34 mouse cellular contexts compared by ENCODE assay signal in genomic region chr2:3453096-3453495, GRCm38 (mm10). TPM values are rescaled to one million over a fixed set of nuclear protein-coding genes. Genes with fewer than 3 reads are reported as not detected.
DNase-seq lines count a peak whose midpoint lies in the region; TF ChIP-seq lines count a peak whose summit lies in the region.
"Had no signal": no experiment of that assay in that cellular context is flagged by ENCODE, and none has a peak within 500 bp of the region (broad histone marks: within the 10 kb centered on the region; RNA-seq: fewer than 3 reads in every experiment).

No protein-coding gene starts in this region.

- 89% methylated on average over 3 of the region's 3 CpGs for WGBS in heart, embryonic 10.5 days

- no peak overlapping the region for H3K4me3 ChIP-seq in C2C12 (ENCODE audit: insufficient read depth, poor library complexity, severe bottlenecking)
- no peak overlapping the region for H3K4me3 ChIP-seq in heart, embryonic 10.5 days
- H3K4me3 ChIP-seq: embryonic facial prominence, embryonic 10.5 days; embryonic facial prominence, embryonic 13.5 days; erythroblast, embryonic 14.5 days; forebrain, embryonic 12.5 days; forebrain, embryonic 15.5 days; heart, adult 2 months; hindbrain, embryonic 12.5 days; hindbrain, embryonic 15.5 days had no signal

- no peak for TF ChIP-seq CTCF in C2C12 (IDR thresholded peaks at IDR 0.05; ENCODE audit: control insufficient read depth, insufficient read depth, insufficient read length)

- DNase-seq in adrenal gland, postnatal 36 days = peak; percentile 19 to 32
- no peak for DNase-seq in adrenal gland, adult 8-10 months
- peak; percentile 23 for DNase-seq in brain, adult 2 months (ENCODE audit: low read depth, low spot score)
- DNase-seq in heart, embryonic 10.5 days (ENCODE audit: low spot score) = no peak
- DNase-seq in gastrocnemius, postnatal 25 days = no peak
- DNase-seq: adrenal gland, postnatal 10 days; B cell, adult 2 months; cerebellum, adult 11-12 months; cerebellum, adult 8-10 months; cerebellum, postnatal 10 days; cerebellum, postnatal 36 days; embryo, embryonic 11 days; gastrocnemius, postnatal 36 days; heart, adult 2 months; kidney, adult 2 months had no signal

- H3K9me3 ChIP-seq in heart, embryonic 10.5 days = no peaks in the 10 kb centered on the region
- H3K9me3 ChIP-seq: embryonic facial prominence, embryonic 10.5 days; embryonic facial prominence, embryonic 13.5 days; forebrain, embryonic 12.5 days; forebrain, embryonic 15.5 days; hindbrain, embryonic 12.5 days; hindbrain, embryonic 15.5 days had no signal

- H3K27me3 ChIP-seq in C2C12 (ENCODE audit: control insufficient read depth, insufficient read depth, insufficient read length) = no peaks in the 10 kb centered on the region
- no peaks in the 10 kb centered on the region for H3K27me3 ChIP-seq in heart, embryonic 10.5 days (ENCODE audit: insufficient read depth, poor library complexity, severe bottlenecking)
- H3K27me3 ChIP-seq: embryonic facial prominence, embryonic 13.5 days; forebrain, embryonic 12.5 days; forebrain, embryonic 15.5 days; hindbrain, embryonic 12.5 days; hindbrain, embryonic 15.5 days had no signal

- H3ac ChIP-seq in C2C12 (ENCODE audit: control insufficient read depth, insufficient read length, low read depth) = no peak overlapping the region

- H3K4me1 ChIP-seq in heart, embryonic 10.5 days = no peaks in the 10 kb centered on the region
- H3K4me1 ChIP-seq: embryonic facial prominence, embryonic 10.5 days; embryonic facial prominence, embryonic 13.5 days; forebrain, embryonic 12.5 days; forebrain, embryonic 15.5 days; hindbrain, embryonic 12.5 days; hindbrain, embryonic 15.5 days had no signal

- no peak overlapping the region for H3K27ac ChIP-seq in heart, embryonic 10.5 days
- H3K27ac ChIP-seq: embryonic facial prominence, embryonic 10.5 days; embryonic facial prominence, embryonic 13.5 days; forebrain, embryonic 12.5 days; forebrain, embryonic 15.5 days; heart, adult 2 months; hindbrain, embryonic 12.5 days; hindbrain, embryonic 15.5 days had no signal

- H3K79me2 ChIP-seq in C2C12 (ENCODE audit: control insufficient read depth, insufficient read depth) = no peaks in the 10 kb centered on the region

- peaks cover 63% of the 10 kb centered on the region for H3K36me3 ChIP-seq in C2C12 (ENCODE audit: control insufficient read depth, insufficient read depth)
- H3K36me3 ChIP-seq in heart, embryonic 10.5 days = peaks cover 54% of the 10 kb centered on the region

- no peaks in the 10 kb centered on the region for H3K79me3 ChIP-seq in C2C12 (ENCODE audit: low read depth)

TF ChIP-seq in C2C12, 6 proteins besides CTCF, POLR2A, EP300 and RAD21:
- TF ChIP-seq USF1 (IDR thresholded peaks at IDR 0.05; ENCODE audit: low read depth) (no peak), FOSL1 (IDR thresholded peaks at IDR 0.05; ENCODE audit: insufficient read depth, low read length, poor library complexity, severe bottlenecking) (peak; percentile 65), MYOG (IDR thresholded peaks at IDR 0.05; ENCODE audit: control insufficient read depth, extremely low read depth, insufficient read length) (no peak)

RNA-seq across cellular contexts. Expression of gene Suv39h2, which starts 21.7 kb away (rescaled TPM):
- 1 to 10 TPM; 1.8 to 2.5 TPM for total RNA-seq in adrenal gland, postnatal 36 days (2021)
- 1 to 10 TPM; 1.4 to 2.0 (median 1.6) TPM for total RNA-seq in adrenal gland, adult 8-10 months (2022)
- polyA plus RNA-seq in C2C12 (2012; fragmentation: generic; extraction: Trizol) = 4.5 TPM
- 12.7 and 20.0 TPM in 2 replicates for polyA plus RNA-seq in heart, embryonic 10.5 days (2016; fragmentation: Nextera tagmentation; extraction: Ambion mirVana)
- under 1 TPM; 0.72 to 0.84 TPM for total RNA-seq in gastrocnemius, postnatal 25 days (2021)

RNA-seq across cellular contexts. Expression of gene Dclre1c, which starts 29.2 kb away (rescaled TPM):
- 1 to 10 TPM; 7.0 to 9.1 TPM for total RNA-seq in adrenal gland, postnatal 36 days (2021)
- total RNA-seq in adrenal gland, adult 8-10 months (2022) = 10 to 100 TPM in 3 of 4 experiments, 1 to 10 TPM in 1; 9.0 to 16.1 (median 11.0) TPM
- 1.3 TPM for polyA plus RNA-seq in C2C12 (2012; fragmentation: generic; extraction: Trizol)
- polyA plus RNA-seq in heart, embryonic 10.5 days (2016; fragmentation: Nextera tagmentation; extraction: Ambion mirVana) = 6.3 and 6.7 TPM in 2 replicates
- 1 to 10 TPM; 1.8 to 3.0 TPM for total RNA-seq in gastrocnemius, postnatal 25 days (2021)

RNA-seq across cellular contexts. Expression of gene Meig1, which starts 30.6 kb away (rescaled TPM):
- total RNA-seq in adrenal gland, postnatal 36 days (2021) = under 1 TPM in 1 of 2 experiments, not detected in 1; 0.56 TPM
- total RNA-seq in adrenal gland, adult 8-10 months (2022) = under 1 TPM in 2 of 4 experiments, not detected in 2; 0.75 to 0.87 TPM
- not detected for polyA plus RNA-seq in C2C12 (2012; fragmentation: generic; extraction: Trizol)
- polyA plus RNA-seq in heart, embryonic 10.5 days (2016; fragmentation: Nextera tagmentation; extraction: Ambion mirVana) = not detected in 2 replicates
- not detected for total RNA-seq in gastrocnemius, postnatal 25 days (2021)
- total RNA-seq: ES-E14; gastrocnemius, adult 8-10 months; gastrocnemius, postnatal 36 days; granulocyte monocyte progenitor cell, adult 5-6 weeks; hematopoietic stem cell, adult 5-6 weeks had no signal
- polyA plus RNA-seq: erythroblast, embryonic 14.5 days; heart, embryonic 11.5 days; heart, embryonic 14.5 days; intestine, embryonic 14.5 days had no signal

RNA-seq across cellular contexts. Expression of gene Olah, which starts 56.1 kb away (rescaled TPM):
- under 1 TPM in 1 of 2 experiments, not detected in 1; 0.30 TPM for total RNA-seq in adrenal gland, postnatal 36 days (2021)
- under 1 TPM; 0.19 to 0.58 (median 0.28) TPM for total RNA-seq in adrenal gland, adult 8-10 months (2022)
- not detected for polyA plus RNA-seq in C2C12 (2012; fragmentation: generic; extraction: Trizol)
- polyA plus RNA-seq in heart, embryonic 10.5 days (2016; fragmentation: Nextera tagmentation; extraction: Ambion mirVana) = not detected in 2 replicates
- total RNA-seq in gastrocnemius, postnatal 25 days (2021) = not detected
- total RNA-seq: ES-E14; gastrocnemius, adult 8-10 months; gastrocnemius, postnatal 36 days; granulocyte monocyte progenitor cell, adult 5-6 weeks; heart, adult 2 months; heart, postnatal 25 days; hematopoietic stem cell, adult 5-6 weeks had no signal
- polyA plus RNA-seq: brain, embryonic 14.5 days; cortical plate, adult 2 months; embryonic facial prominence, embryonic 10.5 days; embryonic facial prominence, embryonic 13.5 days; erythroblast, embryonic 14.5 days; forebrain, embryonic 12.5 days; forebrain, embryonic 15.5 days; heart, adult 2 months; heart, embryonic 11.5 days; heart, embryonic 14.5 days; heart, postnatal 0 days; hindbrain, embryonic 12.5 days; hindbrain, embryonic 15.5 days; intestine, embryonic 14.5 days; kidney, adult 2 months had no signal

RNA-seq across cellular contexts. Expression of gene Gm45902, which starts 59.5 kb away (rescaled TPM):
- total RNA-seq in adrenal gland, postnatal 36 days (2021) = 1 to 10 TPM; 2.3 to 2.8 TPM
- 1 to 10 TPM; 2.4 to 4.3 (median 3.6) TPM for total RNA-seq in adrenal gland, adult 8-10 months (2022)
- polyA plus RNA-seq in C2C12 (2012; fragmentation: generic; extraction: Trizol) = 2.5 TPM
- 6.8 and 8.1 TPM in 2 replicates for polyA plus RNA-seq in heart, embryonic 10.5 days (2016; fragmentation: Nextera tagmentation; extraction: Ambion mirVana)
- under 1 TPM; 0.75 to 0.97 TPM for total RNA-seq in gastrocnemius, postnatal 25 days (2021)

Comparison
In these comparisons a context has a peak if more than half of its experiments do, and no peak if none do; other contexts are left out.
1. DNase-seq: peak in adrenal gland, postnatal 36 days (2 of 2) and brain, adult 2 months (single experiment); none in adrenal gland, adult 8-10 months (single experiment), heart, embryonic 10.5 days (single experiment) and gastrocnemius, postnatal 25 days (single experiment).